Mouse (Mus musculus) lung, adult 2 months (tissue): ENCODE results near the gene Ippk. TPM values are rescaled to one million over a fixed set of nuclear protein-coding genes. Genes with fewer than 3 reads are reported as not detected.

Source experiments
- DNase-seq: peaks from one replicate; pipeline ENCODE4 v3.0.0; 2022
- H3K4me1 ChIP-seq: fragments of 200-500 bp; 2 replicates; pipeline ENCODE4 v1.6.1; 2011; ENCODE audit warnings: low read length; ENCODE audit not compliant: control insufficient read depth, insufficient read depth
- H3K4me3 ChIP-seq: fragments of 200-500 bp; replicated peaks from 2 replicates; pipeline ENCODE3; 2011; ENCODE audit warnings: low read depth, mild to moderate bottlenecking, control low read depth, low read length; ENCODE audit errors: extremely low read depth
- CTCF ChIP-seq: fragments of 200-500 bp; IDR thresholded peaks from 2 replicates; pipeline ENCODE4 v1.5.1; 2011; ENCODE audit warnings: mild to moderate bottlenecking, low read length, control low read depth; ENCODE audit not compliant: insufficient read depth
- POLR2A ChIP-seq: fragments of 200-500 bp; IDR thresholded peaks from 2 replicates; pipeline ENCODE4 v1.6.1; 2011; ENCODE audit warnings: low read depth, mild to moderate bottlenecking, control low read depth, low read length, borderline replicate concordance; ENCODE audit errors: extremely low read depth
- WGBS: fragments of 180-500 bp; shearing (Covaris S2); methylation state at CpG from one replicate; pipeline ENCODE4 v1.1.7; 2018; 5-methylcytosine and 5-hydroxymethylcytosine counted together
- polyA plus RNA-seq: library from polyadenylated mRNA; depleted of rRNA; stranded (reverse); fragments of >200 nt; gene quantifications from 2 replicates; pipeline ENCODE4 v1.2.3, GENCODE M21; 2012

Gene Ippk
- polyA plus RNA-seq, 1 experiment = 7.3 TPM

DNA sequence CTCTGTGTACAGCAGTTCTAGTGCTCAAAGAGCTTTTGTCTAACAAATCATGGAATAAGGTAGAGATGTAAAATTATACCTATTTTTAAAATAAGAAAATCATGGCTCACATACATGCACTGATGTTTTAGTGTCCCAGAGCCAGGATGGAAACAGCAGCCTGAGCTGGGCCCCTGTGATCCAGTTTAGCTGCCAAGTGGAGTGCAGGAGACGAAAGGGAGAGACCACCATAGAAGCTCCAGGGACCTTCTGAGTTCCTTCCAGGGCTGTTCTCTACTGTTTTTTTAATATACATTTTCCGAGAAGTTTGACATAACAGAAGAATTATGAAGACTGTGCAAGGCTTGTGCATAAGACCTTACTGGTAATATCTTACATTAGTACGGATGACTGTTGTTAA, 56.8 kb downstream of the Ippk start:
- no peak for DNase-seq
- 94% methylated on average over 3 of the region's 3 CpGs for WGBS
- Histone ChIP-seq H3K4me3 (no peak overlapping the region), H3K4me1 (peaks cover 8% of the 10 kb centered on the region)
- TF ChIP-seq POLR2A (no peak), CTCF (no peak)

DNA sequence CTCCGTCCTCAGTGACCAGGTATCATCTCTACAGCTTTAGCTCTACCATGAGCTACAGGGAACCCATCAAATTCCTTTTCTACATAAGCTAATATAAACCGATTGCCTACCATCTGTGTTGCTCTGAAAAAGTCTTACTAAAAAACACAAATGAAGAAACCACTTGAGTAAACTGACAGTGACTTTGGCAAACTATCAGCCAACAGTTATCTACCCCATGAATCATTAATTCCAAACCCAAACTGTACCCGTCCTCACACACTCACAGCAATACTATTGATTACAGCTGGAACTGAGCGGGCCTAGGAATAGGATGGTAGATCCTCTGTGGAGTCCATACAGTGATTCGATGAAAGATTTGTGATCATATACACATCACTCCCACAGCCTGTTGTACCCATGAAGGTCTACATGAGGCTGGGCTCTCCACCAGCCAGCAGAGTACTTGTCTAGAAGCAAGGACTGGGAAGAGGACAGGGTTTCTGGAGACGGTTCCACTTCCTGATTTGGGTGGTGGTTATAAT, 57.9 kb downstream of the Ippk start:
- Histone ChIP-seq H3K4me3 (no peak overlapping the region), H3K4me1 (peaks cover 8% of the 10 kb centered on the region)
- no peak for TF ChIP-seq CTCF
- TF ChIP-seq POLR2A = no peak
- WGBS = 77% methylated on average over 6 of the region's 6 CpGs
- no peak for DNase-seq

DNA sequence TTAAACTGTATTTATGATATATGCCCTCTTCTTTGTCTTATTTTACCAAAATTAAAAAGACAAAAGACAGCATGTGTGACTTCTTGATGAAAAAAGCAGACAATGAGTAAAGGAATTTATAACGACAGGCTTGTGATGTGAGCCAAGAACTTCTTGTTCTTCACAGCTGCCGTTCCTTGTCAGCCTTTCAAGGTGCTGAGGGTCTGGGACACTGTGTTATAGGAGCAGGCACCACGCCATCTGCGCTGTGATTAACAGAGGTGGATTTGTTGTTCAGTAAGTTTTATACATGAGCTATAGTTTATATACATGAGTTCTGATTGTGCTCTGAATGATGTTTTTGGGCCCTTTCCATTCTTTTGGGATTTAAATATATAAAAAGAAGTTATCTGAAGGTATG, 58.4 kb downstream of the Ippk start:
- no peak overlapping the region for H3K4me3 ChIP-seq
- TF ChIP-seq POLR2A = no peak
- TF ChIP-seq CTCF = no peak
- WGBS = 47% methylated on average over 4 of the region's 4 CpGs
- H3K4me1 ChIP-seq = peaks cover 8% of the 10 kb centered on the region
- DNase-seq = no peak

DNA sequence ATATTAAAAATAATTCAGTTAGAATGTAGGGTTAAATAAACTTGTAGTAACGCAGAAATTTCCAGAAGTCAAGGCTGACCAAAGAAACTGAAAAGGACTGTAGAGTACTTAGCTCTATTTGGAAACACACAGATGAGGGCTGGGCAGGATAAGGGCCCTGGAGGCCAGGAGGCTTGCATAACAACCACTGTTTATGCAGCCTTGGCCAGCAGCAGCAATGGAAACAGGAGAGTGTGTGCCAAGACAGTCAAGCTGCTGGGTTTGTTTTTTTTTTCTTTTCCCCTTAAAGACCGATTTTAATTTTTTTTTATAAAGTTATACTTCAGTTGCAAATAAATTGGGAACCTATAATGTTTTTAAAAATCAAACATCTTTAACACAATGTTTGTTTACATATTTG, 59.0 kb downstream of the Ippk start:
- no peak overlapping the region for H3K4me3 ChIP-seq
- H3K4me1 ChIP-seq = peaks cover 8% of the 10 kb centered on the region
- 8% methylated on average over 2 of the region's 2 CpGs for WGBS
- peak; percentile 73 for DNase-seq
- TF ChIP-seq CTCF (no peak), POLR2A (peak; percentile 45; the same call in 1 of the 2 replicates)

DNA sequence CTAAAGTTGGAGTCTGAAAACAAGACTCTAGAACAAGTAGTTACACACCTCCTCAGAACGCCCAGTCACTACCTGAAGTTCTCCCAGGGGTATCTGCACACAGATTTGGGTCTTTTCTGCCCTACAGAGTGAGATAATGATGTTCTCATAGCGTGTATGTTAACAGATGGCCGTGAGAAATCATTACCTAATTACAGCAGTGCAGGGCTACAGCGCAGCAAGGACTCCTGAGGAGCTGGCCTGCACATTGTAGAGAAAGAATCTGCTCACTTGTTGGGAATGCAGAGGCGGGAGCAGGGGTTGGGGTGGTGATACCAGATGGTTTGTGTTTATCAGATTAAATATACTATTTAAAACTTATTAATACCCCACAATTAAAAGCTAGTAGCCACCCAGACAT, 59.5 kb downstream of the Ippk start:
- peaks cover 8% of the 10 kb centered on the region for H3K4me1 ChIP-seq
- H3K4me3 ChIP-seq = no peak overlapping the region
- peak; percentile 44 for DNase-seq
- WGBS = 36% methylated on average over 5 of the region's 5 CpGs
- TF ChIP-seq CTCF (no peak), POLR2A (no peak)

DNA sequence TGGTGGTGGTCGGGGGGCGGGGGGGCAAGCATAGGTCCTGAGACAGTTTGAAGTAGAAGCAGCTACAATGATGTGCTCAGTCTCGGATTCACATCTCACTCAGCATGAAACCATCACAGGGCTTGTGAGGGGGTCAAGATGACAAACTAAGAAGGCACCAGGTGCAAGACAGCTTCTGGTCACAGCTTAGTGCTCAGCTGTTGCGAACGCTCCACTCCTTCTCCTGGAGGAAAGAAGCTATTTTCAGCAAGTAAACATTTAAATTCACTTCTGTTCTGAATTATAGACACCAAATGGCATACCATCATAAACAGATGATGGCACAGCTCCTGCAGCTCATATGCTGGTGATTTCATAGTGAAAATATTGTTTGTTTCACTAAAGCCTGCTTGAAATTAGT, 64.3 kb downstream of the Ippk start:
- peaks cover 3% of the 10 kb centered on the region; the same call in 1 of the 2 replicates for H3K4me1 ChIP-seq
- 80% methylated on average over 5 of the region's 5 CpGs for WGBS
- TF ChIP-seq POLR2A = no peak
- no peak for TF ChIP-seq CTCF
- H3K4me3 ChIP-seq = no peak overlapping the region
- DNase-seq = no peak

DNA sequence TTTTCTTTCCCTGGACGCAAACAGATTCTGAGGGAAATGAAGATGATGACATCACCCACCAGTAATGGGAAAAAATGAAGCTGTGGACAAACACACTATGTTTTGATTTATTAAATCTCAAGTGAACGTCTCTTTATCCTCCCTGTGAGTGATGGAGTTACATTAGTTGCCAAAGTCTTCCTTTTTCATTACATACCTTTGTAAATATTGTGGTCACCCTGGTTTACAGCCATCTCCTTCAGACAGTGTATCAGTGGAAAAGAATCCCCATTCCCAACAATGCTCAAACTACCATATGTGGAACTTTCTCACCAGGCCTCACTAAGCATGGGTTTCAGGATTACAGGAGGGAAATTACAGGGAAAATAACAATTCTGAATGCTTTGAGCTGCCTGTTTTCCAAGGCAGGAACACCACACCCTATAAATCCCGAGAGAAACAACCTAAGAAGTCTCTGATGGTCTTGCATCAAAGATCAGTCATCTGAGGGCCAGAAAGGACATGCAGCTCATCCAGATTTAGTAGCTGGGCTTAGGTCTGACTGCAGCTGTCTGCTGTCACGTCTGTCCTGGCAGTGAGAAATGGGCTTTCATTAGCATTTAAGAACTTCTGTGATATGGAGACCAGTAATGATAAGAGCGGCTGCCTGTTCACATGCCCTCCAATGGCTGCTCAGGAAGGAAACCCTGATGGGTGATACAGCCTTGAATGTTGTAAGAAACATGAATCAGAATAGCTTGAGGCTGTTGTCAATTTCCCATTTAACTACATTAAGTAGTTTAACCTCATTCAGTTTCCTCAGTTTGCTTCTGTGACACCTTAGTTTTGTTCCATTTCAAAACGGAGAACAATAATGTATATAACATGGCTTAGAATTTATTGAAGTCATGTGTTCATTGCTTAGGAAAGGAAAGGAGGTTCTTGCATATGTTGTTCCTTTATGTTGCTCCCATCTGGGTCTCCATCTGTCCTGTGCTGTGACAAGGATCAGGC, 71.6 kb downstream of the Ippk start, which contains the start of gene Tes3-ps:
Gene Tes3-ps (plus strand): TSS at position 943 of the 993 bp plus-strand sequence.
- no peak within 1 kb of the TSS for H3K4me3 ChIP-seq
- no peak for DNase-seq
- WGBS = 58% methylated on average over 6 of the region's 6 CpGs
- H3K4me1 ChIP-seq = no peaks in the 10 kb centered on the region
- no peak for TF ChIP-seq CTCF
- TF ChIP-seq POLR2A = no peak

DNA sequence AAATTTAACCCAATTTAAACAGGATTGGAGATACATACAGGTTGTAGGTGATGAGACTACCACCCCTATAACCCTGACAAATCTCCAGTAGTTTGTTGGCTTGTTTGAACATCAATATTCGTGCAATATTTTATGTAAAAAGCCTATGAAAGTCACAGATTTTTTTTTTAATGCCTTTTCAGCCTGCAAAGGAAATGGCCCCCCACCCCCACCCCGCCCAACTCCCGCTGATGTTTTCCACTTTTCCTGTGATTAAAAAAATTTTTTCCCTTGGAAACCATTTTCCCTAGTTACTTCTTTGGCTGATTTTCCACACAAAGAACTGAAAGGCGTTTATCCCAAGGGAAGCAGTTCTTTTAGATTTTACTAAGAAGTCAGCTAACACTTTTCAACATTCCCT, 83.5 kb downstream of the Ippk start, which contains the start of gene Ecm2:
Gene Ecm2 (plus strand): TSS at position 301 of the 400 bp plus-strand sequence.
- Histone ChIP-seq H3K4me3 (peak within 1 kb of the TSS; percentile 53), H3K4me1 (no peaks in the 10 kb centered on the region; the same call in none of the 2 replicates)
- 25% methylated on average over 4 of the region's 4 CpGs for WGBS
- DNase-seq = no peak
- TF ChIP-seq CTCF (no peak), POLR2A (no peak)

DNA sequence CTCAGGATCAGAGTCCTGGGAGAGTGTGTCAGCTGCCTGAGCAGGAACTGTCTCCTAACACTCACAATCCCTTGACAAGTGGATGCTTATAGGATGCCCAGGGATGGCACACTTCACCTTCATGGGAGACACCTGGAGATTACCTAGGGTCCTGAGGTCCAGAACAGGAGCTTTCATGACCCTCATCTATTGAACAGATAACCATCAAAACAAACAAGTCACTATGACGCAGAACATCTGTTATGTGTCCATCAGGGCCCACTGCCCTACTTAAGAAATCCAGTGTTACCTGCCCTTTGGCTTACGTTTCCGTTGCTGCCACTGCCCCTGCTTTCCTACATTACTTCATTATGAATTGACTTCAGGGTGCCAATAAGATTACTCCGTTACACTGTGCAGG, 84.7 kb downstream of the Ippk start:
- 73% methylated on average over 4 of the region's 4 CpGs for WGBS
- DNase-seq = no peak
- Histone ChIP-seq H3K4me1 (no peaks in the 10 kb centered on the region; the same call in none of the 2 replicates), H3K4me3 (no peak overlapping the region)
- TF ChIP-seq POLR2A = no peak
- TF ChIP-seq CTCF = no peak
